Mouse (Mus musculus) intestine, embryonic 15.5 days (tissue): ENCODE data around the gene Numbl. TPM values are rescaled to one million over a fixed set of nuclear protein-coding genes. Genes with fewer than 3 reads are reported as not detected.
A peak's percentile ranks its signal among the peaks of the same experiment; 100 is the strongest.

ENCODE experiments used
- ATAC-seq: fragments of 200-750 bp; cut with Nextera tagmentation; 2 replicates; pipeline ENCODE4 v1.8.0; 2017; ENCODE audit warnings: moderate TSS enrichment, moderate library complexity
- H3K27ac ChIP-seq: fragments of 300-500 bp; sonication (generic); 2 replicates; pipeline ENCODE4 v1.5.1; 2015; ENCODE audit warnings: mild to moderate bottlenecking, inconsistent platforms
- H3K27me3 ChIP-seq: fragments of 300-500 bp; sonication (generic); replicated peaks from 2 replicates; pipeline ENCODE4 v1.6.1; 2015; ENCODE audit warnings: inconsistent platforms
- H3K36me3 ChIP-seq: fragments of 300-500 bp; sonication (generic); 2 replicates; pipeline ENCODE4 v1.6.1; 2015; ENCODE audit warnings: inconsistent platforms
- H3K4me1 ChIP-seq: fragments of 300-500 bp; sonication (generic); replicated peaks from 2 replicates; pipeline ENCODE4 v1.6.1; 2015; ENCODE audit warnings: inconsistent platforms
- H3K4me2 ChIP-seq: fragments of 300-500 bp; sonication (generic); replicated peaks from 2 replicates; pipeline ENCODE4 v1.6.1; 2015; ENCODE audit warnings: mild to moderate bottlenecking, inconsistent platforms
- H3K4me3 ChIP-seq: fragments of 300-500 bp; sonication (generic); replicated peaks from 2 replicates; pipeline ENCODE4 v1.5.1; 2015; ENCODE audit warnings: inconsistent platforms
- H3K9ac ChIP-seq: fragments of 300-500 bp; sonication (generic); 2 replicates; pipeline ENCODE4 v1.6.1; 2015; ENCODE audit warnings: inconsistent platforms
- H3K9me3 ChIP-seq: fragments of 300-500 bp; sonication (generic); 2 replicates; pipeline ENCODE4 v1.6.1; 2016; ENCODE audit warnings: inconsistent platforms
- WGBS: fragments of 180-500 bp; shearing (Covaris S2); methylation state at CpG from one replicate; pipeline ENCODE4 v1.1.7; 2015; 5-methylcytosine and 5-hydroxymethylcytosine counted together
- polyA plus RNA-seq: library from polyadenylated mRNA; unstranded; fragments of >200 nt; fragmentation: Nextera tagmentation; extraction: Ambion mirVana; gene quantifications from 2 replicates; pipeline ENCODE4 v1.2.1, GENCODE M21; 2015

The Numbl gene
- polyA plus RNA-seq, 1 experiment from 2014 or later = 16.5 TPM

GRCm38 (mm10) chr7:27300351-27300750, 42.1 kb downstream of the Numbl start:
- H3K27me3 ChIP-seq = no peaks in the 10 kb centered on the region
- H3K4me1 ChIP-seq = 0 out of 2 replicates have a peak, but pooled peaks cover 10% of the 10 kb centered on the region
- H3K9ac ChIP-seq = no peak overlapping the region
- H3K9me3 ChIP-seq = no peaks in the 10 kb centered on the region
- no peak overlapping the region for H3K4me2 ChIP-seq
- H3K4me3 ChIP-seq = no peak overlapping the region
- no peak overlapping the region; the same call in none of the 2 replicates for H3K27ac ChIP-seq
- 85% methylated on average over 4 of the region's 4 CpGs for WGBS
- no peak for ATAC-seq
- H3K36me3 ChIP-seq = 0 out of 2 replicates have a peak, but pooled peaks cover 3% of the 10 kb centered on the region

GRCm38 (mm10) chr7:27300801-27301200, 42.6 kb downstream of the Numbl start:
- Histone ChIP-seq H3K27ac (peak overlapping the region; percentile 32; the same call in 1 of the 2 replicates), H3K4me2 (no peak overlapping the region), H3K36me3 (0 out of 2 replicates have a peak, but pooled peaks cover 3% of the 10 kb centered on the region), H3K4me1 (0 out of 2 replicates have a peak, but pooled peaks cover 10% of the 10 kb centered on the region), H3K27me3 (no peaks in the 10 kb centered on the region), H3K4me3 (no peak overlapping the region), H3K9ac (no peak overlapping the region), H3K9me3 (no peaks in the 10 kb centered on the region)
- WGBS = 48% methylated on average over 5 of the region's 5 CpGs
- ATAC-seq = no peak

- no peak overlapping the region for H3K4me2 ChIP-seq
- no peak overlapping the region for H3K27ac ChIP-seq
- WGBS = 12% methylated on average over 11 of the region's 11 CpGs
- no peaks in the 10 kb centered on the region for H3K9me3 ChIP-seq
- H3K27me3 ChIP-seq = no peaks in the 10 kb centered on the region
- 0 out of 2 replicates have a peak, but pooled peaks cover 3% of the 10 kb centered on the region for H3K36me3 ChIP-seq
- H3K4me3 ChIP-seq = no peak overlapping the region
- H3K4me1 ChIP-seq = 0 out of 2 replicates have a peak, but pooled peaks cover 10% of the 10 kb centered on the region
- no peak overlapping the region for H3K9ac ChIP-seq
- ATAC-seq = peak; percentile 34
These were observed 43.9 kb downstream of the Numbl start for GRCm38 (mm10) chr7:27302172-27302571.

GRCm38 (mm10) chr7:27305091-27305730, 47.0 kb downstream of the Numbl start:
- H3K9me3 ChIP-seq = no peaks in the 10 kb centered on the region
- H3K9ac ChIP-seq = no peak overlapping the region
- peaks cover 7% of the 10 kb centered on the region; the same call in 1 of the 2 replicates for H3K4me1 ChIP-seq
- H3K4me2 ChIP-seq = no peak overlapping the region
- 83% methylated on average over 17 of the region's 17 CpGs for WGBS
- ATAC-seq = no peak
- no peak overlapping the region for H3K4me3 ChIP-seq
- H3K36me3 ChIP-seq = 0 out of 2 replicates have a peak, but pooled peaks cover 3% of the 10 kb centered on the region
- H3K27me3 ChIP-seq = no peaks in the 10 kb centered on the region
- no peak overlapping the region for H3K27ac ChIP-seq

GRCm38 (mm10) chr7:27306161-27307160, 48.2 kb downstream of the Numbl start:
- H3K4me1 ChIP-seq = peaks cover 11% of the 10 kb centered on the region; the same call in 1 of the 2 replicates
- no peak overlapping the region for H3K4me3 ChIP-seq
- no peaks in the 10 kb centered on the region for H3K27me3 ChIP-seq
- H3K9ac ChIP-seq = no peak overlapping the region
- H3K4me2 ChIP-seq = no peak overlapping the region
- H3K27ac ChIP-seq = no peak overlapping the region
- no peak for ATAC-seq
- 75% methylated on average over 24 of the region's 24 CpGs for WGBS
- no peaks in the 10 kb centered on the region for H3K9me3 ChIP-seq
- peaks cover 3% of the 10 kb centered on the region; the same call in 1 of the 2 replicates for H3K36me3 ChIP-seq

GRCm38 (mm10) chr7:27307551-27307950, 49.3 kb downstream of the Numbl start:
- H3K27me3 ChIP-seq = no peaks in the 10 kb centered on the region
- WGBS = 76% methylated on average over 9 of the region's 9 CpGs
- H3K4me2 ChIP-seq = no peak overlapping the region
- H3K9ac ChIP-seq = no peak overlapping the region
- peaks cover 7% of the 10 kb centered on the region; the same call in 1 of the 2 replicates for H3K4me1 ChIP-seq
- H3K27ac ChIP-seq = no peak overlapping the region
- H3K9me3 ChIP-seq = no peaks in the 10 kb centered on the region
- no peak for ATAC-seq
- H3K36me3 ChIP-seq = peaks cover 3% of the 10 kb centered on the region; the same call in 1 of the 2 replicates
- H3K4me3 ChIP-seq = no peak overlapping the region

- peak overlapping the region; percentile 30 for H3K4me3 ChIP-seq
- no peak overlapping the region for H3K27ac ChIP-seq
- peaks cover 7% of the 10 kb centered on the region; the same call in 1 of the 2 replicates for H3K4me1 ChIP-seq
- no peak overlapping the region for H3K9ac ChIP-seq
- H3K4me2 ChIP-seq = peak overlapping the region; percentile 63
- ATAC-seq = peak; percentile 80
- no peaks in the 10 kb centered on the region for H3K9me3 ChIP-seq
- H3K36me3 ChIP-seq = peaks cover 8% of the 10 kb centered on the region
- WGBS = 12% methylated on average over 28 of the region's 28 CpGs
- no peaks in the 10 kb centered on the region for H3K27me3 ChIP-seq
These were observed 50.8 kb downstream of the Numbl start for GRCm38 (mm10) chr7:27308821-27309549.

GRCm38 (mm10) chr7:27309832-27310231, 51.6 kb downstream of the Numbl start:
- peaks cover 7% of the 10 kb centered on the region; the same call in 1 of the 2 replicates for H3K4me1 ChIP-seq
- H3K4me2 ChIP-seq = peak overlapping the region; percentile 41; the same call in 1 of the 2 replicates
- no peak overlapping the region for H3K4me3 ChIP-seq
- WGBS = 76% methylated on average over 3 of the region's 3 CpGs
- 0 out of 2 replicates have a peak, but pooled peaks have one; percentile 13 for ATAC-seq
- H3K27me3 ChIP-seq = no peaks in the 10 kb centered on the region
- H3K9ac ChIP-seq = no peak overlapping the region
- H3K9me3 ChIP-seq = no peaks in the 10 kb centered on the region
- peaks cover 14% of the 10 kb centered on the region for H3K36me3 ChIP-seq
- H3K27ac ChIP-seq = no peak overlapping the region

- H3K27me3 ChIP-seq = no peaks in the 10 kb centered on the region
- peaks cover 12% of the 10 kb centered on the region for H3K36me3 ChIP-seq
- H3K27ac ChIP-seq = no peak overlapping the region
- no peaks in the 10 kb centered on the region for H3K9me3 ChIP-seq
- no peak overlapping the region for H3K4me3 ChIP-seq
- ATAC-seq = peak; percentile 34
- H3K4me1 ChIP-seq = peaks cover 7% of the 10 kb centered on the region; the same call in 1 of the 2 replicates
- H3K4me2 ChIP-seq = peak overlapping the region; percentile 41
- WGBS = 14% methylated on average over 17 of the region's 17 CpGs
- H3K9ac ChIP-seq = no peak overlapping the region; the same call in 1 of the 2 replicates
These were observed 52.1 kb downstream of the Numbl start for GRCm38 (mm10) chr7:27310306-27310705.

GRCm38 (mm10) chr7:27310996-27311535, 52.8 kb downstream of the Numbl start:
- ATAC-seq = no peak
- Histone ChIP-seq H3K9ac (no peak overlapping the region), H3K27ac (no peak overlapping the region), H3K4me3 (no peak overlapping the region), H3K4me1 (peaks cover 7% of the 10 kb centered on the region; the same call in 1 of the 2 replicates), H3K4me2 (no peak overlapping the region), H3K9me3 (no peaks in the 10 kb centered on the region), H3K27me3 (no peaks in the 10 kb centered on the region), H3K36me3 (peaks cover 11% of the 10 kb centered on the region)
- WGBS = 51% methylated on average over 8 of the region's 8 CpGs

GRCm38 (mm10) chr7:27311651-27312284, 53.5 kb downstream of the Numbl start:
- no peak overlapping the region for H3K4me2 ChIP-seq
- H3K4me3 ChIP-seq = no peak overlapping the region
- no peaks in the 10 kb centered on the region for H3K27me3 ChIP-seq
- H3K27ac ChIP-seq = no peak overlapping the region
- no peaks in the 10 kb centered on the region for H3K9me3 ChIP-seq
- peaks cover 7% of the 10 kb centered on the region; the same call in 1 of the 2 replicates for H3K4me1 ChIP-seq
- peaks cover 11% of the 10 kb centered on the region for H3K36me3 ChIP-seq
- no peak overlapping the region for H3K9ac ChIP-seq
- 89% methylated on average over 12 of the region's 12 CpGs for WGBS
- no peak for ATAC-seq
